11 mouse cellular contexts compared by ENCODE assay signal in the genomic region with DNA sequence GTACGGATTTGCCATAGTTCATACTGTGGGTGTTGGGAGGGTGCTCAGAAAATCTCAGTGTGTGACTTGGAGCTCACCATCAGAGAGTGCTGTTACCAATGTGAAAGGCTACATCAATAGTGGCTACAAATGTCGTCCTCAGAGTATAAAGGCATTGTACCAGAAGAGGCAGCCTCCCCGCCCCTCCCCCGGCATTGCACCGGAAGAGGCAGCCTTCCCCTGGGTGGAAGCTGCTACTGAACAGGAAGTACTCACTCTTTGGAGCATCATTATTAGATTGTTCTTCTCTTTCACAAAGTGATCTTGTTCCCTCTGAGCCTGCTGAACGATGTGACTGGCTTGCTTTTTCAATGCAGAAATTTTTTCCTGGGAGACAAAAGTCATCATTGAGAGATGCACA. TPM values are rescaled to one million over a fixed set of nuclear protein-coding genes. Genes with fewer than 3 reads are reported as not detected.
"Had no signal": no experiment of that assay in that cellular context is flagged by ENCODE, and none has a peak within 500 bp of the region (broad histone marks: within the 10 kb centered on the region; RNA-seq: fewer than 3 reads in every experiment).

No protein-coding gene starts in this region.

- DNase-seq: kidney, adult 8-10 months; kidney, postnatal 25 days; liver, embryonic 13.5 days; lung, adult 18-20 months; right cerebral cortex, postnatal 25 days had no signal

- H3K27me3 ChIP-seq: limb, embryonic 15.5 days; liver, embryonic 13.5 days; midbrain, embryonic 15.5 days; neural tube, embryonic 13.5 days had no signal

- H3K9me3 ChIP-seq: limb, embryonic 15.5 days; liver, embryonic 13.5 days; midbrain, embryonic 15.5 days; neural tube, embryonic 13.5 days had no signal

- H3K4me1 ChIP-seq: limb, embryonic 15.5 days; liver, embryonic 13.5 days; midbrain, embryonic 15.5 days; neural tube, embryonic 13.5 days had no signal

- H3K4me3 ChIP-seq: left cerebral cortex, adult 2 months; limb, embryonic 15.5 days; liver, embryonic 13.5 days; midbrain, embryonic 15.5 days; neural tube, embryonic 13.5 days had no signal

- H3K36me3 ChIP-seq: midbrain, embryonic 15.5 days had no signal

- ATAC-seq: intestine, embryonic 16.5 days; midbrain, embryonic 15.5 days had no signal

- H3K9ac ChIP-seq: limb, embryonic 15.5 days; liver, embryonic 13.5 days; midbrain, embryonic 15.5 days; neural tube, embryonic 13.5 days had no signal

- H3K27ac ChIP-seq: left cerebral cortex, adult 2 months; limb, embryonic 15.5 days; liver, embryonic 13.5 days; midbrain, embryonic 15.5 days; neural tube, embryonic 13.5 days had no signal

- H3K4me2 ChIP-seq: limb, embryonic 15.5 days; liver, embryonic 13.5 days; midbrain, embryonic 15.5 days; neural tube, embryonic 13.5 days had no signal

RNA-seq across cellular contexts. Expression of a gene that starts 55.6 kb away (rescaled TPM):
- total RNA-seq: monocyte, adult 5-6 weeks had no signal
